Mouse (Mus musculus) small intestine, adult 2 months (tissue): ENCODE results near the gene Nmrk2. TPM values are rescaled to one million over a fixed set of nuclear protein-coding genes. Genes with fewer than 3 reads are reported as not detected.

ENCODE experiments used
- H3K27ac ChIP-seq: fragments of 200-500 bp; 2 replicates; pipeline ENCODE4 v1.5.1; 2012; ENCODE audit warnings: low read depth, low read length, control low read depth, inconsistent platforms; ENCODE audit not compliant: insufficient read depth
- H3K27me3 ChIP-seq: fragments of 200-500 bp; 2 replicates; pipeline ENCODE4 v1.6.1; 2012; ENCODE audit warnings: mild to moderate bottlenecking, moderate library complexity, low read length, inconsistent platforms; ENCODE audit not compliant: control insufficient read depth, insufficient read depth
- H3K36me3 ChIP-seq: fragments of 200-500 bp; 2 replicates; pipeline ENCODE4 v1.6.1; 2012; ENCODE audit warnings: mild to moderate bottlenecking, low read length, control low read depth, inconsistent platforms; ENCODE audit not compliant: control insufficient read depth, insufficient read depth
- H3K4me1 ChIP-seq: fragments of 200-500 bp; 2 replicates; pipeline ENCODE4 v1.6.1; 2012; ENCODE audit warnings: low read length, inconsistent platforms, mixed read lengths; ENCODE audit not compliant: control insufficient read depth, insufficient read depth, insufficient read length
- H3K4me3 ChIP-seq: fragments of 200-500 bp; 2 replicates; pipeline ENCODE4 v1.5.1; 2012; ENCODE audit warnings: low read depth, mild to moderate bottlenecking, control low read depth, inconsistent platforms, low read length, moderate library complexity
- CTCF ChIP-seq: fragments of 200-500 bp; IDR thresholded peaks from 2 replicates; pipeline ENCODE4 v1.5.1; 2012; ENCODE audit warnings: low read depth, mild to moderate bottlenecking, control low read depth, inconsistent platforms, low read length, moderate library complexity, mixed read lengths; ENCODE audit not compliant: insufficient replicate concordance, insufficient read length; ENCODE audit errors: extremely low read depth
- POLR2A ChIP-seq: fragments of 200-500 bp; IDR thresholded peaks from 2 replicates; pipeline ENCODE4 v1.6.1; 2012; ENCODE audit warnings: low read depth, mild to moderate bottlenecking, control low read depth, inconsistent platforms, low read length, moderate library complexity
- WGBS: fragments of 180-500 bp; shearing (Covaris S2); methylation state at CpG from one replicate; pipeline ENCODE4 v1.1.7; 2018; 5-methylcytosine and 5-hydroxymethylcytosine counted together
- polyA plus RNA-seq: library from polyadenylated mRNA; depleted of rRNA; stranded (reverse); fragments of >200 nt; gene quantifications from 2 replicates; pipeline ENCODE4 v1.2.3, GENCODE M21; 2012

Gene Nmrk2
- polyA plus RNA-seq, 1 experiment, result not detected

DNA sequence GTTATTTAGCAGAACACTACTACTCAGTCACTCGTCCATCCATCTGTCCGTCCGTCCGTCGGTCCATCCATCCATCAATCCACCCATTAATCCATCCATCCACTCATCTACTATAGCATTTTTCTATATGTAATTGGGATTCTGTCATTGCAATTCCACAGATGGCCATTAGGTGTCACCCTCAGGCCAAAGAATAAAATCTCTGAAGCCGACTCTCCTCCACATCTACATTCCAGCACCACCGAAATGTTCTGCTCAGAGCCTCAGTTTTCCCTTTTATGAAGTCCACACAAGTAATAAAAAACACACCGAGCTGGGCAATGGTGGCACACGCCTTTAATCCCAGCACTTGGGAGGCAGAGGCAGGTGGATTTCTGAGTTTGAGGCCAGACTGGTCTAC, 3.6 kb downstream of the Nmrk2 start:
- 0 out of 2 replicates have a peak, but pooled peaks cover 4% of the 10 kb centered on the region for H3K27me3 ChIP-seq
- WGBS, result 1% methylated on average over 9 of the region's 9 CpGs
- no peak overlapping the region for H3K27ac ChIP-seq
- no peaks in the 10 kb centered on the region for H3K36me3 ChIP-seq
- TF ChIP-seq POLR2A (no peak), CTCF (no peak)
- H3K4me3 ChIP-seq, result no peak overlapping the region
- peaks cover 18% of the 10 kb centered on the region for H3K4me1 ChIP-seq

- no peak overlapping the region for H3K4me3 ChIP-seq
- WGBS, result 58% methylated on average over 6 of the region's 6 CpGs
These were observed 4.5 kb downstream of the Nmrk2 start for GRCm38 (mm10) chr10:81197305-81197704.

GRCm38 (mm10) chr10:81196470-81197065, 5.3 kb downstream of the Nmrk2 start:
- no peak for TF ChIP-seq POLR2A
- no peak for TF ChIP-seq CTCF
- 0 out of 2 replicates have a peak, but pooled peaks cover 4% of the 10 kb centered on the region for H3K27me3 ChIP-seq
- H3K36me3 ChIP-seq, result no peaks in the 10 kb centered on the region
- 0 out of 2 replicates have a peak overlapping the region, but pooled peaks have one; percentile 22 for H3K27ac ChIP-seq
- H3K4me3 ChIP-seq, result no peak overlapping the region
- WGBS, result 65% methylated on average over 11 of the region's 11 CpGs
- peaks cover 23% of the 10 kb centered on the region for H3K4me1 ChIP-seq

More at GRCm38 (mm10) chr10:81197305-81197704, 4.5 kb downstream of the Nmrk2 start:
- H3K36me3 ChIP-seq, result no peaks in the 10 kb centered on the region
- H3K4me1 ChIP-seq, result peaks cover 19% of the 10 kb centered on the region
- no peak overlapping the region for H3K27ac ChIP-seq
- 0 out of 2 replicates have a peak, but pooled peaks cover 4% of the 10 kb centered on the region for H3K27me3 ChIP-seq
- TF ChIP-seq POLR2A, result no peak
- TF ChIP-seq CTCF, result no peak

GRCm38 (mm10) chr10:81195300-81195699, 6.6 kb downstream of the Nmrk2 start:
- Histone ChIP-seq H3K4me1 (peaks cover 23% of the 10 kb centered on the region), H3K27ac (peak overlapping the region; percentile 83), H3K27me3 (0 out of 2 replicates have a peak, but pooled peaks cover 4% of the 10 kb centered on the region), H3K4me3 (peak overlapping the region; percentile 36), H3K36me3 (peaks cover 6% of the 10 kb centered on the region; the same call in 1 of the 2 replicates)
- WGBS, result 69% methylated on average over 4 of the region's 4 CpGs
- TF ChIP-seq POLR2A (no peak), CTCF (no peak)

DNA sequence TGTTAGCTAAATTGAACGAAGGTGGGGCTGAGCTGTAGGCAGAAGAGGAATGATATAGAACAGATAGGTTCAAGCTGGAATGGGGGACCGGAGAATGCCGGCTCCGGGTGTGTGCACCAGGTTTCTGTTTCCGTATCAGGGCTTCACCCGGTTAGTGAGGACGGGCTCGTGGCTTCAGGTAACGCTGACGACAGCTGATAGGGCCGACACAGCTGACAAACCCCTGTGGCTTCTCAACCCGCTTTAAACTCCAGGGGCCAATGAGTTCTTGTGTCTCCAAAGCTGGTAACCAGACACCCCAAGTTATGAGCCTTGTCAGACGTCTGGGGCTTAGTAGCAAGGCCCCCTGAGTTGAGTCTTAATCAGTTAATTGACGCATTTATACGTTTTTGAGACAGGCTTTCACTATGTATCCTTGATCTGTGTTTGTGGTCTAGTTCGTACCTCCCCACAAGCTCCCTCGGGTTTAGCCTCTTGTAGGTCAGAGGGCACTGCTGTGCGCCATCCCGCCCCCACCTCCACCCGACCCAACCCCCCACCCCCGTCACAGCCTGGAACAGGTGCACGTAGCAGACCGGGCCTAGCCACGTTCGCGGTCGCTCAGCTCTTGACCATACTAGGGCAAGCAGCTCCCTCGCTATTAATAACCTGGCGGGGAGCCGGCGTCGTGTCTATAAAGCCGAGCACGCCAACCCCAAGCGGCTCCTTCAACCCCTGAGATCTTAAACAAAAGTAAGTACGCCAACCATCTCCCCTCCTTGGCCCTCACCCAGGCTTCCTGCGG, 7.7 kb downstream of the Nmrk2 start:
- TF ChIP-seq CTCF, result no peak
- peak; percentile 46; the same call in 1 of the 2 replicates for TF ChIP-seq POLR2A
- H3K27ac ChIP-seq, result peak overlapping the region; percentile 83
- 6% methylated on average over 37 of the region's 37 CpGs for WGBS

GRCm38 (mm10) chr10:81192968-81193501, 8.8 kb downstream of the Nmrk2 start:
- 2% methylated on average over 19 of the region's 19 CpGs for WGBS
- Histone ChIP-seq H3K27ac (peak overlapping the region; percentile 61), H3K27me3 (0 out of 2 replicates have a peak, but pooled peaks cover 4% of the 10 kb centered on the region), H3K36me3 (peaks cover 9% of the 10 kb centered on the region; the same call in 1 of the 2 replicates), H3K4me3 (peak overlapping the region; percentile 71), H3K4me1 (peaks cover 23% of the 10 kb centered on the region)
- TF ChIP-seq CTCF, result no peak
- no peak for TF ChIP-seq POLR2A

More for the DNA sequence above, 7.7 kb downstream of the Nmrk2 start:
- H3K36me3 ChIP-seq, result peaks cover 9% of the 10 kb centered on the region; the same call in 1 of the 2 replicates
- H3K4me3 ChIP-seq, result peak overlapping the region; percentile 36
- peaks cover 23% of the 10 kb centered on the region for H3K4me1 ChIP-seq
- 0 out of 2 replicates have a peak, but pooled peaks cover 4% of the 10 kb centered on the region for H3K27me3 ChIP-seq
